Mouse (Mus musculus) neural tube, embryonic 12.5 days (tissue): Measurements from ENCODE around the gene Lrch1. TPM values are rescaled to one million over a fixed set of nuclear protein-coding genes. Genes with fewer than 3 reads are reported as not detected.

Source experiments
- ATAC-seq: fragments of 200-750 bp; cut with Nextera tagmentation; 2 replicates; pipeline ENCODE4 v1.8.0; 2017; ENCODE audit warnings: low read depth, mild to moderate bottlenecking, moderate TSS enrichment, moderate library complexity; ENCODE audit not compliant: low FRiP score
- H3K27ac ChIP-seq: fragments of 300-500 bp; sonication (generic); 2 replicates; pipeline ENCODE4 v1.5.1; 2016
- H3K27me3 ChIP-seq: fragments of 300-500 bp; sonication (generic); replicated peaks from 2 replicates; pipeline ENCODE4 v1.6.1; 2016; ENCODE audit warnings: mild to moderate bottlenecking
- H3K36me3 ChIP-seq: fragments of 300-500 bp; sonication (generic); 2 replicates; pipeline ENCODE4 v1.6.1; 2016; ENCODE audit warnings: mild to moderate bottlenecking
- H3K4me1 ChIP-seq: fragments of 300-500 bp; sonication (generic); 2 replicates; pipeline ENCODE4 v1.6.1; 2016
- H3K4me2 ChIP-seq: fragments of 300-500 bp; sonication (generic); replicated peaks from 2 replicates; pipeline ENCODE4 v1.6.1; 2016; ENCODE audit warnings: mild to moderate bottlenecking
- H3K4me3 ChIP-seq: fragments of 300-500 bp; sonication (generic); 2 replicates; pipeline ENCODE4 v1.5.1; 2016
- H3K9ac ChIP-seq: fragments of 300-500 bp; sonication (generic); 2 replicates; pipeline ENCODE4 v1.6.1; 2016; ENCODE audit warnings: mild to moderate bottlenecking
- H3K9me3 ChIP-seq: fragments of 300-500 bp; sonication (generic); 2 replicates; pipeline ENCODE4 v1.6.1; 2016; ENCODE audit warnings: mild to moderate bottlenecking
- WGBS: fragments of 180-500 bp; shearing (Covaris S2); methylation state at CpG from one replicate; pipeline ENCODE4 v1.1.7; 2016; 5-methylcytosine and 5-hydroxymethylcytosine counted together
- polyA plus RNA-seq: library from polyadenylated mRNA; unstranded; fragments of >200 nt; fragmentation: Nextera tagmentation; extraction: Ambion mirVana; gene quantifications from 2 replicates; pipeline ENCODE4 v1.2.1, GENCODE M21; 2016

The Lrch1 gene
- polyA plus RNA-seq, 1 experiment from 2014 or later = 12.2 TPM

DNA sequence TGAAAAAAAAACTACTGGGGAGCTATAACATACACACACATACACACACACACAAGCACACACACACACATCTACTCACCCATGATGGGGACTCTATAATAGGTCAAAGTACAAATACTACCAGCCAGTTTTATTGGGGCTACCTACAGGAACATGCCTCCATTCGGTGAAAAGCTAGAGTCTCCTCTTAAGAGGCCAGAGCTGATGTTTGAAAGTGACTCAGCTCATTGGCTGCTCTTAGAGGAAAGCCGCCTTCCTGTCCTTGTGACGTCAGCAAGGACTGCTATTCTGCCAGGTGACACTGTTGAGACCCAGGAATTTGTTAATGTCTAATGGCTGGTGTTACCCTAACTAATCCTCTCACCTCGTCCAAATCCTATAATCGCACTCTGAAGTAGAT, 25.0 kb upstream of the Lrch1 start:
- Histone ChIP-seq H3K4me1 (no peaks in the 10 kb centered on the region), H3K9me3 (no peaks in the 10 kb centered on the region), H3K4me2 (no peak overlapping the region), H3K36me3 (no peaks in the 10 kb centered on the region), H3K27ac (no peak overlapping the region), H3K27me3 (no peaks in the 10 kb centered on the region), H3K9ac (no peak overlapping the region), H3K4me3 (no peak overlapping the region)
- ATAC-seq = no peak
- 86% methylated on average over 5 of the region's 5 CpGs for WGBS

DNA sequence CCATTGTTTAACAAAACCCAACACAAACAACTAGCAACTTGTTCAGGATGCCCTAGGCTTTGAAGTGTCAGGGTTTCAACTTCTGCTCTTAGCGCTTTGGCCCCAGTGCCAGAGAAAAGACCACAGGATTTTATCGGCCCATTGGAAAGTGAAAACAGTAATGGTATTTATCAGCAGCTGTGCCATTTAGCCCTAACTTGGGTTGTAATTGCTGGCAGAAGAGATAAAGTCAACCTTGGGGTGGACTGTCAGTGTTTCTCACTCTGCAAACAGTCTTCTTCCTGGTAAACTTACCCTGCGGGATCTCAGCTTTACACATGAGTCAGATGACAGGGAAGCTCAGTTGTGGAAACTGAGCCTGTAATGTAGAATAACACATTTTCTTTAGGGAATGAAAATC, 24.5 kb upstream of the Lrch1 start:
- Histone ChIP-seq H3K36me3 (no peaks in the 10 kb centered on the region), H3K9ac (no peak overlapping the region), H3K27ac (no peak overlapping the region), H3K4me2 (no peak overlapping the region), H3K27me3 (no peaks in the 10 kb centered on the region), H3K4me1 (no peaks in the 10 kb centered on the region), H3K9me3 (no peaks in the 10 kb centered on the region), H3K4me3 (no peak overlapping the region)
- ATAC-seq = no peak
- 73% methylated on average over 3 of the region's 3 CpGs for WGBS

DNA sequence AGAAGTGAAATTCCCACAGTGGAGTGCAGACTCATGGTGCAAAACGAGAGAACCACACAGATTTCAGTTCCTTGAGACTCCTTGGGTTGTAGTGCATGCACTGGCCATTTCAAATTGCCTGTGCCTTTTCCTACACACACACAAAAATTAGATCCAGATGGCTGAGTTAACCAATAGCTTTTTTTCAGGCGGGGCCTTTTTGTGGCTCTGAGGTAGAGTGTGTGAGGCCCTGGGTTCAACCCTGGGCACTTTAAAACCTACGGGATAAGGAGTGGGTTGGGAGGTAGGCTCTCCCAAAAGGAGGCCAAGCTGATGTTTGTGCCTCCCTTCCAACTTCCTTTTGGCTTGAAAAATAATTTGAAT, 15.7 kb upstream of the Lrch1 start:
- no peak overlapping the region for H3K4me3 ChIP-seq
- peaks cover 3% of the 10 kb centered on the region; the same call in 1 of the 2 replicates for H3K9me3 ChIP-seq
- no peaks in the 10 kb centered on the region for H3K36me3 ChIP-seq
- 79% methylated on average over 3 of the region's 3 CpGs for WGBS
- no peak overlapping the region for H3K9ac ChIP-seq
- no peak for ATAC-seq
- H3K4me2 ChIP-seq = no peak overlapping the region
- H3K27ac ChIP-seq = no peak overlapping the region
- no peaks in the 10 kb centered on the region for H3K27me3 ChIP-seq
- H3K4me1 ChIP-seq = no peaks in the 10 kb centered on the region

DNA sequence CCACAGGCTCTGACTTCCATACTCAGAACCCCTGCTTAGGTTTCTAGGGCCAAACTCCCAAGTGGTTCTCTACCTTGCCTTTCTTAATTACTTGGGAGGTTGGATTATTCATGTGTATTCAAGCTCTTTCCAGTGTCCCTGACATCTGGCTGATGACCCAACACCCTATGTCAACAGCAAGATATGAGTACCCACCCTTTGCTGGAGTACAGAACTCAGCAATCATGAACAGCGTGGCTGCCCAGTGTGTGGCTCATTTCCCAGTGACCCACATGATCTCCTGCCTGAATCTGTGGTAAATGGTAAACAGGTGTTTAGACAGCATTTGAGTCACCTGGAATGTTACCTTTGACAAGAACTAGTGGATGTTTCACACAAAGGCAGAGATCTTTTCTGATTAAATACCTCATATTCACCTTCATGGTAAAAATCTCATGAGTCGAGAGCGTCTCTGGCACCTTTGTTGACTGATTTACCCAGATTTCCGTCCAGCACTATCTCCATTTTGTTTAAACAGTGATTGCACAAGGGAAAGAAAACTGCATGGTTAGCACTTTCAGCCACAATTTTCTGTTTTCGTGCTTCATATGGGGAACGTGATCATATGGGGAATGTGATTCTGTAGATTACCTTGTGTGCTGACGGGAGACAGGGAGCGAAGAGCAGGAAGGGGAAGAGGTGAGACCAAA, 15.2 kb upstream of the Lrch1 start:
- Histone ChIP-seq H3K36me3 (no peaks in the 10 kb centered on the region), H3K27me3 (no peaks in the 10 kb centered on the region), H3K27ac (no peak overlapping the region), H3K4me2 (no peak overlapping the region), H3K9me3 (peaks cover 3% of the 10 kb centered on the region; the same call in 1 of the 2 replicates), H3K4me1 (no peaks in the 10 kb centered on the region), H3K4me3 (no peak overlapping the region), H3K9ac (no peak overlapping the region)
- no peak for ATAC-seq
- 88% methylated on average over 8 of the region's 8 CpGs for WGBS

DNA sequence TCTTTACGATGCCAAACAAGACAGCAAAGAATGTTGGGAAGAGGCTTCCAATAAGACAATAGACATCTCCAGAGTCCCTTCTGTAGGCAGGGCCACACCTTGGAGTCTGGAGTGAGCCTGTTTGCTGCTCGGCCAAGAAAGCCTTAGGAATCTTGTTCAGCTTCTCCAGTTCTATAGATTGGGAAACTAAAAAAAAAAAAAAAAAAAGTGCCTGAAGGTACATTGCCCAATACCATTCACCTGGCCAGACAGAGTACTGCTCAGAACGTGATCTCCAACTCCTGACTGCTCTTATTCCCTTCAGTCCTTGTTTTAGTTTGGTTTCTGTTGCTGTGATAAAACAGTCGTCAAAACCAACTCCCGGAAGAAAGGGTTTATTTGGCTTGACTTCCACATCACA, 12.9 kb upstream of the Lrch1 start:
- Histone ChIP-seq H3K27me3 (no peaks in the 10 kb centered on the region), H3K9me3 (no peaks in the 10 kb centered on the region), H3K36me3 (no peaks in the 10 kb centered on the region), H3K4me3 (no peak overlapping the region), H3K4me1 (no peaks in the 10 kb centered on the region), H3K9ac (no peak overlapping the region), H3K4me2 (no peak overlapping the region), H3K27ac (no peak overlapping the region)
- 84% methylated on average over 5 of the region's 5 CpGs for WGBS
- ATAC-seq = no peak

DNA sequence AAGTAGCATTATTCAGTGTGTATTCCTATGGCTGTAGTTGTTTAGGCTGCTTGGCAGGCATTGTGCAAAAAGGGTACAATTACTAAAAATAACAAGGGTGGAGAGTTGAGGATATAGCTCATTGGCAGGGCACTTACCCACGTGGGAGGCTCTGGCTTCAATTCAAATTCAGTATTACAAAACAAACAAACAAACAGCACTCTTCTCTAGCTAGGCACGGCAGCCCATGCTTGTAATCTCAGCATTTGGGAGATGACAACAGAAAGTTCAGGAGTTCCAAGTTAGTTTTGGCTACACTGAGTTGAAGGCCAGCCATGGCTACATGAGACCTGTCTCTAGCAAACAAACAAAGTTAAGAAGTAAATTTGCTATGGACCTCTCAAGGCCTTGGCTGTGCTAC, 9.0 kb upstream of the Lrch1 start:
- H3K4me2 ChIP-seq = no peak overlapping the region

DNA sequence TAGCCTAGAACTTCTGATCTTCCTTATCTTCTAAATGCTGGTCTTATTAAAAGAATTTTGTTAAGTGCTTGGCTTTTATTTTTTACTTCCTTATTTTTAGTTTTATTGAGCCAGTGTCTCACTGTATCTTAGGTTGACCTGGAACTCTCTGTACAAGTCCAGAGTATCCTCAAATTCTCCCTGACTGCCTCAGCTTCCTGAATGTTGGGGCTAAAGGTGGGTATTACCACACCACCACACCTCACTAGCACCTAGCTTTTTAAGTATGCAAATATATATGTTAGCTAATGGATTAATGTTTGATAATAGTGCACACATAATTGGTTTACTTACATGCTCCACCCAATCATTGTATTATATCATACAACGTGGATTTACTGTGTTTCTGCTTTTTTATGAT, 8.6 kb upstream of the Lrch1 start:
- no peak for ATAC-seq
- H3K4me1 ChIP-seq = no peaks in the 10 kb centered on the region
- no peak overlapping the region for H3K27ac ChIP-seq
- no peaks in the 10 kb centered on the region for H3K36me3 ChIP-seq
- WGBS = 81% methylated on average over 1 of the region's 1 CpGs
- no peak overlapping the region for H3K4me2 ChIP-seq
- H3K4me3 ChIP-seq = no peak overlapping the region
- H3K9me3 ChIP-seq = no peaks in the 10 kb centered on the region
- H3K27me3 ChIP-seq = no peaks in the 10 kb centered on the region
- no peak overlapping the region for H3K9ac ChIP-seq

More for the DNA sequence above, 9.0 kb upstream of the Lrch1 start:
- Histone ChIP-seq H3K4me3 (no peak overlapping the region), H3K4me1 (no peaks in the 10 kb centered on the region), H3K27me3 (no peaks in the 10 kb centered on the region), H3K9me3 (no peaks in the 10 kb centered on the region), H3K9ac (no peak overlapping the region), H3K36me3 (no peaks in the 10 kb centered on the region), H3K27ac (no peak overlapping the region)
- 38% methylated on average over 2 of the region's 2 CpGs for WGBS
- no peak for ATAC-seq

DNA sequence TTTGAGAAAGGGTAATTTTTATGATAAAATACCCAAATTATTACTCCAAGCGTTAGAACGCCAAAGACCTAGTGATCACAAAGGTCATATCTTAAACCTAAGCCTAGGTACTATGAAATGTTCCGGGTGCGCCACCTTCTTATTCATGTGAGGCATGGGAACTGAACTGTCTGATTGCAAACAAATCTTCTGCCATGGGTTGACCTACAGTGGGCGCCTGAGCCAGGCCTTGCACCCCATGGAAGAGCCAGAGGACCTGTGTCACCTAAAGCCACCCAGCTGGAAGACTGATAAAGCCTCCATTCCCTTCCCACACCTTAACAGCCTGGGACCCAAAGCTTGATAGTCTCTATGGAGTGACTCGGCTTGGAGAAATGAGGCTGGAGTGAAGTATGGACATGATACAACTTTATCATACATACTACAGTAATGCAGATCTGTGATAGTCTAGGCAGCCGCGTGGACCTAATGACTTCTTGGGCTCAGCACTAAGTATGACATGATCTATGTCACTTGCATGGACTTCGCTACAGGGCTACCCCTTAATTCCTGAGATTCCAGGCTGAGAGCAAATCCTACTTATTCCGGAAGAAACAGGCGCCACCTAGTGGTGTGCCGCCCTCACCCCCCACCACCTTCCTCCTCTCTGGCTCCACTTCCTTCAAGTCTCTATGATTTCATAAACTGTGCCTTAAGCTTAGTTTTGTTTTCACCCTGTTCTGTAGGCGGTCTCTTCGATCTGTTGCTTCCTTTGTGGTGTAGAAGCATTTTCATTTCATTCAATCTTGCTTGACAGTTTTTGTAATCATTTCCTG, 957 bp upstream of the Lrch1 start:
- Histone ChIP-seq H3K9ac (no peak overlapping the region; the same call in 1 of the 2 replicates), H3K36me3 (no peaks in the 10 kb centered on the region), H3K27me3 (no peaks in the 10 kb centered on the region), H3K27ac (no peak overlapping the region), H3K9me3 (no peaks in the 10 kb centered on the region), H3K4me1 (peaks cover 13% of the 10 kb centered on the region; the same call in 1 of the 2 replicates), H3K4me3 (no peak overlapping the region; the same call in 1 of the 2 replicates), H3K4me2 (peak overlapping the region; percentile 82)
- no peak for ATAC-seq
- WGBS = 55% methylated on average over 14 of the region's 14 CpGs

DNA sequence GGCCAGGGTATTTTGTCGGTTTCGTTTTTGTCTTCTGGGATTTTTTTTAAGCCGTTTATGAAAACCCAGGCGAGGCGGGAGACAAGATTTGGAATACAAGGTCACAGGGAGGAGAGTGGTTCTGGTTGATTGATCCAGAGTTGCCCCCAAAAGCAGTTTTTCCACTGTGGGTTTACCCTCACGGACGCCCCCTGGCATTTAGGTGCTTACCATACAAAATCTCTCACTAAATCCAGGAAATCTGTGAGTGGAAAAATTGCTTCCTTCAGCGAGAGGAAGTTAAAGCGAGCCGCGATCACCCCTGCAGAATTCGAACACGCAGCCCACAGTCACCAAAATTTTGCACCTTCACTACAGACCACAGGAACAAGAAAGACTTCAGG, 329 bp upstream of the Lrch1 start:
- H3K4me2 ChIP-seq = peak overlapping the region; percentile 82
- no peak overlapping the region for H3K27ac ChIP-seq
- peak overlapping the region; percentile 84 for H3K9ac ChIP-seq
- no peaks in the 10 kb centered on the region for H3K9me3 ChIP-seq
- 28% methylated on average over 13 of the region's 13 CpGs for WGBS
- no peak; the same call in 1 of the 2 replicates for ATAC-seq
- peaks cover 13% of the 10 kb centered on the region; the same call in 1 of the 2 replicates for H3K4me1 ChIP-seq
- H3K36me3 ChIP-seq = no peaks in the 10 kb centered on the region
- H3K27me3 ChIP-seq = no peaks in the 10 kb centered on the region
- H3K4me3 ChIP-seq = peak overlapping the region; percentile 84

DNA sequence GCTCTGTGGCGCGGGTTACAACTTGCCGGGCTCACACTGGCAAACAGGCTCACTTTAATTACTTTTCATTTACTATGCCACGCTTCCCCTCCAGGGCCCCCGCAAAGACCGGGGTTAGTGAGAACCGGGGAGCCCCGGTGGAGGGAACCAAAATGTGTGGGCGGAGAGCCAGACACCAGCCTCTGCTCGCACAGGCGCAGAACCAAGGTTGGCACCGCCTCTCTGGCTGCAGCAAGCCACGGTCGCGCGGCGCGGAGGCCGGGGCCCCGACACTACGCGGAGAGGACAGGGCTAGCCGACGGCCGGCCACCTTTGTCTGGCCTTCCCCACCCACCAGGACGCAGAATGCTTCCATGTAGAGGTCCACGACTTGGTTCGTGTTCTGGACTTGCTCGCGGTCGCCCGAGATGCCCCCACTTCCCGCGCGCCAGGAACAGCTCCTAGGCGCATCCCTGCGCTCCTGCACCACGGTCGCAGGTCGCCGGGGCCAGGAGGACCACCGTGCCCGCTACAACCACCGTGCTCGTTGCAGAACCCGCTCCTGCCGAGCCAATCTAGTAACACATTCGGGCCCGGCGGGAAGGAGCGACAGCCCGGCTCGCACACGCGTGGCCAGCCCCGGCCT, 813 bp downstream of the Lrch1 start:
- H3K9ac ChIP-seq = peak overlapping the region; percentile 84
- H3K27me3 ChIP-seq = no peaks in the 10 kb centered on the region
- H3K9me3 ChIP-seq = no peaks in the 10 kb centered on the region
- H3K36me3 ChIP-seq = no peaks in the 10 kb centered on the region
- under 1% methylated on average over 56 of the region's 56 CpGs for WGBS
- H3K27ac ChIP-seq = peak overlapping the region; percentile 53; the same call in 1 of the 2 replicates
- H3K4me2 ChIP-seq = peak overlapping the region; percentile 82
- peak overlapping the region; percentile 84 for H3K4me3 ChIP-seq
- H3K4me1 ChIP-seq = peaks cover 13% of the 10 kb centered on the region; the same call in 1 of the 2 replicates
- peak; percentile 73 for ATAC-seq

DNA sequence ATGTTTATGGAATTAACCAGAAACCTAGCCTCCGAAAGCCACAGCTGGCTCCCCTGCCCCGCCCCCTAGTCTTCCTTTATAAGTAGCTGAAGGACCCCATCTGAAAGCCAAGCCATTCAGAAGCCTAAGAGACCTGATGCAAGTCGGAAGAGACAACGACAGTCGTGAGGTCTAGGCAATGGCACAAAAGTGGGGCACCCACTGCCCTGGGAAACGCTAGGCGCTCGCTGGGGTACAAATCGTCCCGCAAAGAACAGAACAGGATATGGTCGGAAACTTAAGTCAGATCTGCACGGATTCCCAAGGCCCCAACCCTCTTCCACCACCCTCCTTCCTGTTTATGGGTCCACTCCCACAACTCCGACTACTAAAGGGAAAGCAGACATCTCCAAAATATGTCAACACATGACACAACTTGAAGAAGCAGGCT, 1.3 kb downstream of the Lrch1 start:
- H3K9me3 ChIP-seq = no peaks in the 10 kb centered on the region
- H3K27me3 ChIP-seq = no peaks in the 10 kb centered on the region
- 6% methylated on average over 13 of the region's 13 CpGs for WGBS
- peaks cover 13% of the 10 kb centered on the region; the same call in 1 of the 2 replicates for H3K4me1 ChIP-seq
- no peaks in the 10 kb centered on the region for H3K36me3 ChIP-seq
- peak overlapping the region; percentile 82 for H3K4me2 ChIP-seq
- ATAC-seq = no peak; the same call in 1 of the 2 replicates
- no peak overlapping the region for H3K27ac ChIP-seq
- H3K4me3 ChIP-seq = peak overlapping the region; percentile 84
- H3K9ac ChIP-seq = peak overlapping the region; percentile 84
